Mouse (Mus musculus): Measurements from ENCODE around the gene Inpp5a. TPM values are rescaled to one million over a fixed set of nuclear protein-coding genes. Genes with fewer than 3 reads are reported as not detected.

Gene Inpp5a
- total RNA-seq, 2 experiments from 2014 or later = 36.5 to 39.8 TPM

DNA sequence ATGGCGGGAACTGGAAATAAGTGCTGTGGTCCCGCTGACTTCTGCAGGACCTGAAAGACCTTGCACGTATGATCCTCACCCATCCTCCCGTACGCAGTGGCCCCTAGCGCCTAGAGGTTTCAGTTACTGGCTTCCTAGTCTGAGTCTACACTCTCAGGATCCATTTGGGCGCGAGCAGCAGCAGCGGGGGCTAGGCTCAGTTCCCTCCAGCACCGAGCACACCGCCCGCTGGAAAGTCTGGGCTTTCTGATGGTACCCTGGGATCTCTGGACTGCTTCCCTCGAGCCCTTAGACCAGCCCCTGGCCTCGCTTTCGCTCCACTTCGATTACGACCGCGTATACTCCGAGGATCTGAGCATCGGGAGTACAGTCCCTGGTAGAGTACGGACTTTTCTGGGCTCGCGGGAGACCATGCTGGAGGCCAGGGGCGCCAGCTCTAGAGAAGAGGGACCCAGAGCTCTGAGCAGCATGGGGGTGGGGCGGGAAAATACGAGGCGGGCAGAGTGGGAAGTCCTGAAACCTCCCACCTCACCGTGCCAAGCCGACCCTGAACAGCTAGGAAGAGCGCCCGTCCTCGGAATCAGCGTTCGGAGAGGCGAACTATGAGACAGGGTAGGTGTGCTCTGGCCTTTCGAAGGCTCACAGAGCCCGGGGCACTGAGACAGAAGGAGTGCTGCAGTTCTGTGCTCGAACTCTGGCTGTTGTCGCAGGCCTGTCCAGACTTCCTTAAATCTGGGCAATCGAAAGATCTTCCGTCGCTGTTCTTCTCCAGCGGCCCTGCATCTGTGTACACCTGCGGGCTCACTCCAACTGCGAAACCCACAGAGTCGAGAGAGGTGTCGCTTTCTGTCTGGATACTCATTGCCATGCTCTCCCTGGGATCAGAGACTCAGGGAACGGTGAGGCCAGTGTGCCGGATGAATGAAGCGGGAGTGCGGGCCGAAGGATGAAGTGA lies 195.6 kb downstream of the Inpp5a start:
- DNase-seq = no peak
- intact Hi-C loops (cut with DNase I; ENCODE audit: low total_unique reads) = no loop called here

GRCm38 (mm10) chr7:139585183-139585821 lies 196.4 kb downstream of the Inpp5a start:
- no peak for DNase-seq
- intact Hi-C loops (cut with DNase I; ENCODE audit: low total_unique reads) = no loop called here

DNA sequence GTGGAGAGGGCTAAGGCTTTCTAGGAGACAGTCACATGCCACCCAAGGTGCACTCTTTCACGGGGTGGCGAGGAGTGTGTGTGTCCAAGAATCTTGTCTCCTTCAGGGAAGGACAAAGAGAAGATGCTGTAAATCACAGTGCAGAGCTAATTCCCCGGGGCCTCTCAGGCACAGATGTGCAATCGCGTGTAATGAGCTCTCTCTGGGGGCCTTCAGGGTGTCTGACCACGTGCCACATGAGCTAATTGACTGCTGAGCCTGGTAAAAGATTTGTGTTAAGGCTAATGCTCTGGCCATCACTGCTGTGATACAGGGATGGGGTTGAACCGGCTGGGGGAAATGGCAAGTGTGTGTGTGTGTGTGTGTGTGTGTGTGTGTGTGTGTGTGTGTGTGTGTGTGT lies 199.0 kb downstream of the Inpp5a start:
- intact Hi-C loops (cut with DNase I; ENCODE audit: low total_unique reads) = no loop called here
- no peak for DNase-seq

- intact Hi-C loops (cut with DNase I; ENCODE audit: low total_unique reads) = no loop called here
- DNase-seq = peak; percentile 24
These were observed 201.4 kb downstream of the Inpp5a start for GRCm38 (mm10) chr7:139590302-139590701.

DNA sequence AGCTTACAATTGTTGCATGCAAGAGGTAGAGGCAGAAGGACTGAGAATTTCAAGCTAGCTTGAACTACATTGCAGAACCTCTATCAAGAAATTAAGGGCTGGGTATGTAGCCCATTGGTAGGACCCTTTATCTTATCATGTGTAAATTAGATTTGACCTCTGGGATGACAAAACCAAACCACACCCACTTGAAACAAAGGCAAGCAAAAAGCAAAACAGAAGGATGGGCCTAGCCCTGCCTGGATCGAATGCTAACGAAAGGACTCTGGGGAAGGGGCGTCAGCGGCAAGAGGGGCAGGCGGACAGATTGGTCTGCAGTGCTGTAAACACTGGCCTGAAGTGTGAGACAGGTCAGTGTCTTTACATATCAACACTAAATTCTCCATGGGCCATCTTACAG lies 202.4 kb downstream of the Inpp5a start:
- intact Hi-C loops (cut with DNase I; ENCODE audit: low total_unique reads) = no loop called here
- no peak for DNase-seq

- DNase-seq = no peak
- intact Hi-C loops (cut with DNase I; ENCODE audit: low total_unique reads) = no loop called here
These were observed 206.4 kb downstream of the Inpp5a start for GRCm38 (mm10) chr7:139595311-139595710.

DNA sequence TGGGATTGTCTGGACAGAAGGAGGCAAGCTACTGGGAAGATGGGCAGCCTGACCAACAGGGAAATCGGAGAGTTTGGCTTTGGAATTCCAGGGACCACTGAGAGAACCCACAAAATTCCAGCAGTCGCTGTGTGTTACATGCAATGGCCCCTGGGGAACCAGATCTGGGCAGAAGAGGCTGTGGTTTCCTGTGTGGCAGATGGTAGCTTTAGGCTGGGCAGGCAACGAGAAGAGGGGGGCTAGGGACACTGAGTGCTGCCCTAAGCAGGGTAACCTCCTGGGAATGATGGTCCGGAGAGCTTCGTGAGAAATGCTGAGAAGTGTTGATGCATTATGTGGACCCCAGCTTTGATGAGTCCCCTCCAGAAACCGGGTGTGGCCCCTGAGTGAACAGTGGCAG lies 207.0 kb downstream of the Inpp5a start:
- intact Hi-C loops (cut with DNase I; ENCODE audit: low total_unique reads) = no loop called here
- no peak for DNase-seq

DNA sequence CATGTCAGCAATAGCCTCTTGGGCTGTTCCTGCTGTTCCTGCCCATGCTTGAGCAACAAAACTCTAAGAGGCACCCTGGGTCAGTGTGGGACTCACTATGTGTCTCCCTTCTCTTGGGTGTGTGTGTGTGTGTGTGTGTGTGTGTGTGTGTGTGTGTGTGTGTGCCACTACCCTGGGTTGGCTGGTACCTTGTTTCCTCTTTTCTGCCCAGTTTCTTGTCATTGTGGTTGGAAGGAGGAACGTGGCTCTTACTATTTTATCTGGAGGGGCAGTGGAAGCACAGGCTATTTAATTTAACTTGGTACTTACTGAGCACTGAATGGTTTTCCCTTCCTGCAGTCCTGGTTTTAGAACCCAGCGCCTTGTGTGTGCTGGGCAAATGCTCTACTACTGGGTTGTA lies 221.4 kb downstream of the Inpp5a start:
- no peak for DNase-seq
- intact Hi-C loops (cut with DNase I; ENCODE audit: low total_unique reads) = no loop called here

DNA sequence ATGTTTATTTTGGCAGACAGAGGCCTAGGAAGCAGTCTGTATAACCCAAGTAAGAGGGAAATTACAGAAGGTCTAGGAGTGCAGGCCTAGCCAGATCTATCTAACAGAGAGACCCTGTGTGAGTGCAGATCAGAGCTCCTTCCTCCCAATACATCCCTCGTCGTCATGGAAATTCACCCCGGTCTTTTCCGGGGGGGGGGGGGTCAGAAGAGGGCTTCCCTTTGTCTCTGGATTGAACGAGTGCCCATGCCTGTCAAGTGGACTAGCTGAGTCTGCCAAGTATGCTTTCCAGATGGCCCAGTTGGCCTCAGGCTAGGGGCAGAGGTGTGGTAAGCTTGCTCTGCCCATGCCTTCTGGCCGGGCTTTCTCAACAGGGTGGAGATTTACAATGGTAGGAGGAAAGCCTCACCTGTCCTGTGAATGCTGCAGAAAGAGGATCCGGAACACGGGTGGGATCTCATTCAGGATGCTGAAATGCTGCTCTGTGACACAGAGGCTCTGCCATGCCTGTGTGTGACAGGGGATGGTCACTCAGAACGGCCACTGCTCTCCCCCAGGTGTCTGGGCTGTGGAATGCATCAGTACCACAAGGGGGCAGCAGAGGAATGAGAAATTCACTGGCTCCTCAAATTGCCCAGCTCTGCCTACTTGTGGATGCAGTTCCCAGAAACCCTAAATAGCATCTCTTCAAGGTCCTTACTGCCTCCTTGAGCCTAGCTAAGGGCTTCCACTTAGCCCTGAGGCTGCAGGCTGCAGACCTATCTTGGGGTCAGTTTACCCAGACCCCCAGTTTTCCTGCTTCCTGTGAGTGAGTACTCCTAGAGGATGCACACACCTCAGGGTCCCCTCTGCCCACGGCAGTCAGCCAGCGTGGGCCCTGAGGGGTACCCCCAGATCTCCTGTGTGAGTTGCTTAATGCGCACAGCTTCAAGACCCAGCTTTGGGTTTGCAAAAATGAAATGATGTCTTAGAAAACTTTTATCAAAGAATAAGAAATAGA lies 227.2 kb downstream of the Inpp5a start:
- peak; percentile 46 for DNase-seq
- intact Hi-C loops (cut with DNase I; ENCODE audit: low total_unique reads) = no loop called here

- DNase-seq = no peak
- intact Hi-C loops (cut with DNase I; ENCODE audit: low total_unique reads) = no loop called here
These were observed 233.7 kb downstream of the Inpp5a start for GRCm38 (mm10) chr7:139622568-139622967.

DNA sequence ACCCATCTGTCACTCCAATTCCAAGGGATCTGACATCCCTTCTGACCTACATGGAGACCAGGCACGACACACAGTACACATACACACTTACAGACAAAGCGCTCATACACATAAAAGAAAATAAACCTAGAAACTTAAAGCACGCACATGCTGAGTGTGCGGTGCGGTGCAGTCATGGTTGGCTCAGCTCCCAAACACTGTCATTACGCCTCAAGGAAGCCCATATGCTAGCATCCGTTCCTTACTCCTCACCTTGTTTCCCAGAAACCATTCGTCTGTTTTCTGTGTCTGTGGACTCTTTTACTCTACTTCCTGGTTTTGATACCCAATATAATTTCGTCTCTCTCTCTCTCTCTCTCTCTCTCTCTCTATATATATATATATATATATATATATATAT lies 236.2 kb downstream of the Inpp5a start:
- no peak for DNase-seq
- intact Hi-C loops (cut with DNase I; ENCODE audit: low total_unique reads) = no loop called here

Other genes with a start within 250 kb of the Inpp5a start
- gene Lrrc27, start 176.1 kb upstream of the Inpp5a start, total RNA-seq (2021) = 1 to 10 TPM; 2.4 to 2.7 TPM
- 1 to 10 TPM; 1.2 to 1.4 TPM for gene Stk32c, start 175.8 kb upstream of the Inpp5a start, total RNA-seq (2021)
- gene Pwwp2b, start 140.6 kb upstream of the Inpp5a start, total RNA-seq (2021) = 1 to 10 TPM; 1.5 to 3.0 TPM
- gene Nkx6-2, start 193.7 kb downstream of the Inpp5a start, total RNA-seq (2021) = not detected